ENCODE assay signal across 16 mouse cellular contexts in genomic region chr14:40816715-40817114, GRCm38 (mm10).
"Had no signal": no experiment of that assay in that cellular context is flagged by ENCODE, and none has a peak within 500 bp of the region (broad histone marks: within the 10 kb centered on the region; RNA-seq: fewer than 3 reads in every experiment).

No protein-coding gene starts in this region.

- H3K4me3 ChIP-seq: limb, embryonic 12.5 days; liver, embryonic 13.5 days; lung, embryonic 15.5 days; megakaryocyte, embryonic 14.5 days; midbrain, embryonic 15.5 days; neural tube, embryonic 12.5 days had no signal

- H3K27me3 ChIP-seq: limb, embryonic 12.5 days; liver, embryonic 13.5 days; lung, embryonic 15.5 days; megakaryocyte, embryonic 14.5 days; midbrain, embryonic 15.5 days; neural tube, embryonic 12.5 days had no signal

- ATAC-seq: liver, postnatal 0 days; midbrain, embryonic 15.5 days had no signal

- DNase-seq: kidney, adult 8-10 months; kidney, postnatal 25 days; liver; liver, embryonic 13.5 days; liver, postnatal 0 days; lung, postnatal 14 days; thymus, adult 18-20 months; thymus, postnatal 14 days had no signal

- H3K4me2 ChIP-seq: limb, embryonic 12.5 days; liver, embryonic 13.5 days; lung, embryonic 15.5 days; midbrain, embryonic 11.5 days; midbrain, embryonic 15.5 days; neural tube, embryonic 12.5 days had no signal

- H3K36me3 ChIP-seq: limb, embryonic 12.5 days; liver, embryonic 13.5 days; lung, embryonic 15.5 days; midbrain, embryonic 15.5 days; neural tube, embryonic 12.5 days had no signal

- H3K9ac ChIP-seq: limb, embryonic 12.5 days; liver, embryonic 13.5 days; liver, postnatal 0 days; lung, embryonic 15.5 days; midbrain, embryonic 15.5 days; neural tube, embryonic 12.5 days had no signal

- H3K4me1 ChIP-seq: limb, embryonic 12.5 days; liver, embryonic 13.5 days; lung, embryonic 15.5 days; midbrain, embryonic 15.5 days; neural tube, embryonic 12.5 days had no signal

- H3K9me3 ChIP-seq: limb, embryonic 12.5 days; liver, embryonic 13.5 days; lung, embryonic 15.5 days; megakaryocyte, embryonic 14.5 days; midbrain, embryonic 15.5 days; neural tube, embryonic 12.5 days had no signal

- H3K27ac ChIP-seq: limb, embryonic 12.5 days; liver, embryonic 13.5 days; macrophage; midbrain, embryonic 15.5 days; neural tube, embryonic 12.5 days; stomach, postnatal 0 days had no signal
